Mouse (Mus musculus) forebrain, embryonic 15.5 days (tissue): ENCODE results near the gene Ece2. TPM values are rescaled to one million over a fixed set of nuclear protein-coding genes. Genes with fewer than 3 reads are reported as not detected.
"Not testable (repeated sequence)": the region's sequence is repeated elsewhere in the genome, so short reads cannot be mapped to it uniquely, and the experiment has no call there.

Experiments
- ATAC-seq: fragments of 200-750 bp; cut with Nextera tagmentation; replicated peaks from 2 replicates; pipeline ENCODE4 v1.8.0; 2017; ENCODE audit warnings: mild to moderate bottlenecking, moderate TSS enrichment, moderate library complexity
- H3K27ac ChIP-seq: fragments of 300-500 bp; sonication (generic); replicated peaks from 2 replicates; pipeline ENCODE4 v1.5.1; 2015; ENCODE audit warnings: mild to moderate bottlenecking, inconsistent platforms
- H3K27me3 ChIP-seq: fragments of 300-500 bp; sonication (generic); 2 replicates; pipeline ENCODE4 v1.6.1; 2015; ENCODE audit warnings: inconsistent platforms
- H3K36me3 ChIP-seq: fragments of 300-500 bp; sonication (generic); 2 replicates; pipeline ENCODE4 v1.6.1; 2015; ENCODE audit warnings: mild to moderate bottlenecking, inconsistent platforms
- H3K4me1 ChIP-seq: fragments of 300-500 bp; sonication (generic); 2 replicates; pipeline ENCODE4 v1.6.1; 2015; ENCODE audit warnings: inconsistent platforms
- H3K4me2 ChIP-seq: fragments of 300-500 bp; sonication (generic); replicated peaks from 2 replicates; pipeline ENCODE4 v1.6.1; 2015; ENCODE audit warnings: mild to moderate bottlenecking, inconsistent platforms
- H3K4me3 ChIP-seq: fragments of 300-500 bp; sonication (generic); 2 replicates; pipeline ENCODE4 v1.5.1; 2015; ENCODE audit warnings: mild to moderate bottlenecking, inconsistent platforms
- H3K9ac ChIP-seq: fragments of 300-500 bp; sonication (generic); replicated peaks from 2 replicates; pipeline ENCODE4 v1.6.1; 2015; ENCODE audit warnings: mild to moderate bottlenecking, inconsistent platforms
- H3K9me3 ChIP-seq: fragments of 300-500 bp; sonication (generic); 2 replicates; pipeline ENCODE4 v1.6.1; 2016; ENCODE audit warnings: inconsistent platforms
- WGBS: fragments of 180-500 bp; shearing (Covaris S2); methylation state at CpG from one replicate; pipeline ENCODE4 v1.1.7; 2015; ENCODE audit warnings: mixed read lengths; 5-methylcytosine and 5-hydroxymethylcytosine counted together
- polyA plus RNA-seq: library from polyadenylated mRNA; unstranded; fragments of >200 nt; fragmentation: Nextera tagmentation; extraction: Ambion mirVana; gene quantifications from 2 replicates; pipeline ENCODE4 v1.2.1, GENCODE M21; 2015

Gene Ece2
- polyA plus RNA-seq, 1 experiment from 2014 or later, result 12.7 TPM

- Histone ChIP-seq H3K9me3 (no peaks in the 10 kb centered on the region), H3K4me1 (peaks cover 21% of the 10 kb centered on the region), H3K36me3 (0 out of 2 replicates have a peak, but pooled peaks cover 4% of the 10 kb centered on the region), H3K4me3 (0 out of 2 replicates have a peak overlapping the region, but pooled peaks have one; percentile 6), H3K27me3 (no peaks in the 10 kb centered on the region), H3K27ac (peak overlapping the region; percentile 79), H3K4me2 (peak overlapping the region; percentile 35), H3K9ac (no peak overlapping the region)
- peak; percentile 78 for ATAC-seq
- WGBS, result 45% methylated on average over 8 of the region's 8 CpGs
Measured at GRCm38 (mm10) chr16:20638367-20638766, 8.7 kb downstream of the Ece2 start.

GRCm38 (mm10) chr16:20642161-20642560, 12.5 kb downstream of the Ece2 start:
- Histone ChIP-seq H3K4me2 (no peak overlapping the region), H3K4me3 (no peak overlapping the region), H3K9ac (no peak overlapping the region), H3K27me3 (no peaks in the 10 kb centered on the region), H3K27ac (no peak overlapping the region), H3K4me1 (peaks cover 21% of the 10 kb centered on the region), H3K9me3 (no peaks in the 10 kb centered on the region), H3K36me3 (0 out of 2 replicates have a peak, but pooled peaks cover 5% of the 10 kb centered on the region)
- ATAC-seq, result peak; percentile 57
- 3% methylated on average over 8 of the region's 8 CpGs for WGBS

- Histone ChIP-seq H3K9me3 (no peaks in the 10 kb centered on the region), H3K4me1 (peaks cover 6% of the 10 kb centered on the region), H3K4me2 (no peak overlapping the region), H3K4me3 (no peak overlapping the region), H3K27me3 (no peaks in the 10 kb centered on the region), H3K36me3 (0 out of 2 replicates have a peak, but pooled peaks cover 5% of the 10 kb centered on the region), H3K27ac (no peak overlapping the region), H3K9ac (no peak overlapping the region)
- ATAC-seq, result no peak
- 94% methylated on average over 7 of the region's 7 CpGs for WGBS
Measured at GRCm38 (mm10) chr16:20643911-20644310, 14.3 kb downstream of the Ece2 start.

- peak within 1 kb of the TSS; percentile 83 for H3K27ac ChIP-seq
- H3K9ac ChIP-seq, result peak within 1 kb of the TSS; percentile 93
- ATAC-seq, result peak; percentile 97
- no peaks in the 10 kb centered on the region for H3K27me3 ChIP-seq
- peaks cover 19% of the 10 kb centered on the region for H3K36me3 ChIP-seq
- WGBS, result 2% methylated on average over 46 of the region's 46 CpGs
- peak within 1 kb of the TSS; percentile 95 for H3K4me3 ChIP-seq
- no peaks in the 10 kb centered on the region for H3K9me3 ChIP-seq
- H3K4me1 ChIP-seq, result peaks cover 21% of the 10 kb centered on the region
- peak within 1 kb of the TSS; percentile 89 for H3K4me2 ChIP-seq
Measured at GRCm38 (mm10) chr16:20651076-20651946, 21.7 kb downstream of the Ece2 start, which contains the start of gene Psmd2. Gene Psmd2 (plus strand): TSS chr16:20651652.

- Histone ChIP-seq H3K4me1 (peaks cover 21% of the 10 kb centered on the region), H3K36me3 (peaks cover 25% of the 10 kb centered on the region), H3K27ac (peak overlapping the region; percentile 83), H3K9me3 (no peaks in the 10 kb centered on the region), H3K4me2 (peak overlapping the region; percentile 89), H3K27me3 (no peaks in the 10 kb centered on the region), H3K9ac (peak overlapping the region; percentile 93), H3K4me3 (peak overlapping the region; percentile 95)
- peak; percentile 42; the same call in 1 of the 2 replicates for ATAC-seq
- 9% methylated on average over 12 of the region's 12 CpGs for WGBS
Measured at GRCm38 (mm10) chr16:20651947-20652310, 22.3 kb downstream of the Ece2 start.

GRCm38 (mm10) chr16:20653315-20653714, 23.7 kb downstream of the Ece2 start:
- H3K9me3 ChIP-seq, result no peaks in the 10 kb centered on the region
- H3K27me3 ChIP-seq, result no peaks in the 10 kb centered on the region
- no peak for ATAC-seq
- peaks cover 39% of the 10 kb centered on the region for H3K36me3 ChIP-seq
- H3K4me2 ChIP-seq, result no peak overlapping the region
- peaks cover 21% of the 10 kb centered on the region for H3K4me1 ChIP-seq
- WGBS, result 41% methylated on average over 2 of the region's 2 CpGs
- H3K4me3 ChIP-seq, result no peak overlapping the region
- H3K9ac ChIP-seq, result no peak overlapping the region
- no peak overlapping the region for H3K27ac ChIP-seq

- WGBS, result 92% methylated on average over 4 of the region's 4 CpGs
- H3K27ac ChIP-seq, result no peak overlapping the region
- H3K27me3 ChIP-seq, result no peaks in the 10 kb centered on the region
- H3K9ac ChIP-seq, result no peak overlapping the region
- H3K4me3 ChIP-seq, result no peak overlapping the region
- ATAC-seq, result no peak
- H3K4me1 ChIP-seq, result peaks cover 8% of the 10 kb centered on the region
- no peak overlapping the region for H3K4me2 ChIP-seq
- peaks cover 81% of the 10 kb centered on the region for H3K36me3 ChIP-seq
- H3K9me3 ChIP-seq, result no peaks in the 10 kb centered on the region
Measured at GRCm38 (mm10) chr16:20657661-20658060, 28.0 kb downstream of the Ece2 start.

- H3K27ac ChIP-seq, ATAC-seq: not testable (repeated sequence)
- WGBS, result 98% methylated on average over 5 of the region's 6 CpGs
Measured at GRCm38 (mm10) chr16:20668013-20668412, 38.4 kb downstream of the Ece2 start, which contains the start of gene Eif4g1. Gene Eif4g1 (plus strand): TSS chr16:20668313.

GRCm38 (mm10) chr16:20670291-20670690, 40.7 kb downstream of the Ece2 start:
- no peak for ATAC-seq
- WGBS, result 84% methylated on average over 3 of the region's 3 CpGs
- Histone ChIP-seq H3K4me3 (no peak overlapping the region), H3K27ac (no peak overlapping the region), H3K4me2 (no peak overlapping the region), H3K9ac (no peak overlapping the region), H3K4me1 (peaks cover 27% of the 10 kb centered on the region), H3K27me3 (no peaks in the 10 kb centered on the region), H3K9me3 (no peaks in the 10 kb centered on the region), H3K36me3 (peaks cover 1% of the 10 kb centered on the region; the same call in 1 of the 2 replicates)

More at GRCm38 (mm10) chr16:20668013-20668412, 38.4 kb downstream of the Ece2 start, which contains the start of gene Eif4g1:
- not testable (repeated sequence) for H3K4me1 ChIP-seq, H3K9ac ChIP-seq, H3K4me3 ChIP-seq, H3K4me2 ChIP-seq, H3K9me3 ChIP-seq, H3K27me3 ChIP-seq
- H3K36me3 ChIP-seq, result peaks cover 12% of the 10 kb centered on the region

- Histone ChIP-seq H3K9me3 (no peaks in the 10 kb centered on the region), H3K4me2 (peak overlapping the region; percentile 59), H3K4me3 (peak overlapping the region; percentile 87), H3K27ac (no peak overlapping the region), H3K27me3 (no peaks in the 10 kb centered on the region), H3K4me1 (peaks cover 29% of the 10 kb centered on the region), H3K9ac (peak overlapping the region; percentile 80; the same call in 1 of the 2 replicates), H3K36me3 (peaks cover 16% of the 10 kb centered on the region)
- 21% methylated on average over 6 of the region's 6 CpGs for WGBS
- ATAC-seq, result no peak
Measured at GRCm38 (mm10) chr16:20671886-20672285, 42.3 kb downstream of the Ece2 start.

- no peaks in the 10 kb centered on the region for H3K27me3 ChIP-seq
- under 1% methylated on average over 30 of the region's 38 CpGs for WGBS
Measured at GRCm38 (mm10) chr16:20672500-20672902, 42.9 kb downstream of the Ece2 start.

More at GRCm38 (mm10) chr16:20672500-20672902, 42.9 kb downstream of the Ece2 start:
- peaks cover 22% of the 10 kb centered on the region for H3K36me3 ChIP-seq
- H3K27ac ChIP-seq, result peak overlapping the region; percentile 89
- peaks cover 29% of the 10 kb centered on the region for H3K4me1 ChIP-seq
- H3K4me2 ChIP-seq, result peak overlapping the region; percentile 59
- H3K9me3 ChIP-seq, result no peaks in the 10 kb centered on the region
- H3K9ac ChIP-seq, result peak overlapping the region; percentile 80
- peak overlapping the region; percentile 87 for H3K4me3 ChIP-seq
- peak; percentile 97 for ATAC-seq
